Mouse (Mus musculus) liver, embryonic 11.5 days (tissue): ENCODE results near the gene Lrrc51. TPM values are rescaled to one million over a fixed set of nuclear protein-coding genes. Genes with fewer than 3 reads are reported as not detected.
"Not testable (repeated sequence)": the region's sequence is repeated elsewhere in the genome, so short reads cannot be mapped to it uniquely, and the experiment has no call there.

Experiments
- ATAC-seq: fragments of 200-750 bp; cut with Nextera tagmentation; replicated peaks from 2 replicates; pipeline ENCODE4 v1.8.0; 2017; ENCODE audit warnings: moderate number of reproducible peaks, mild to moderate bottlenecking, moderate TSS enrichment, moderate library complexity; ENCODE audit not compliant: low FRiP score
- DNase-seq: peaks from one replicate; pipeline ENCODE4 v3.0.0-alpha.2; 2017; ENCODE audit warnings: low spot score
- H3K27ac ChIP-seq: fragments of 300-500 bp; sonication (generic); 2 replicates; pipeline ENCODE4 v1.5.1; 2014; ENCODE audit warnings: mild to moderate bottlenecking, low read depth, low read length, control low read depth
- H3K27me3 ChIP-seq: fragments of 300-500 bp; sonication (generic); replicated peaks from 2 replicates; pipeline ENCODE4 v1.6.1; 2014; ENCODE audit warnings: low read length, mixed read lengths; ENCODE audit not compliant: control insufficient read depth, insufficient read depth
- H3K36me3 ChIP-seq: fragments of 300-500 bp; sonication (generic); 2 replicates; pipeline ENCODE4 v1.6.1; 2014; ENCODE audit warnings: mild to moderate bottlenecking, low read length, moderate library complexity, mixed read lengths; ENCODE audit not compliant: control insufficient read depth, insufficient read depth
- H3K4me1 ChIP-seq: fragments of 300-500 bp; sonication (generic); replicated peaks from 2 replicates; pipeline ENCODE4 v1.6.1; 2014; ENCODE audit warnings: low read length, mixed read lengths; ENCODE audit not compliant: control insufficient read depth, insufficient read depth
- H3K4me2 ChIP-seq: fragments of 300-500 bp; sonication (generic); 2 replicates; pipeline ENCODE4 v1.6.1; 2014; ENCODE audit warnings: mild to moderate bottlenecking, control low read depth, moderate library complexity
- H3K4me3 ChIP-seq: fragments of 300-500 bp; sonication (generic); 2 replicates; pipeline ENCODE4 v1.5.1; 2014; ENCODE audit warnings: low read depth, low read length, control low read depth
- H3K9ac ChIP-seq: fragments of 300-500 bp; sonication (generic); 2 replicates; pipeline ENCODE4 v1.6.1; 2014; ENCODE audit warnings: low read depth, low read length, control low read depth
- H3K9me3 ChIP-seq: fragments of 300-500 bp; sonication (generic); 2 replicates; pipeline ENCODE4 v1.6.1; 2016; ENCODE audit warnings: low read length, inconsistent platforms, mixed read lengths; ENCODE audit not compliant: control insufficient read depth
- WGBS: fragments of 180-500 bp; shearing (Covaris S2); extraction: QIAGEN DNeasy Blood & Tissue Kit; methylation state at CpG from one replicate; pipeline ENCODE4 v1.1.7; 2014; 5-methylcytosine and 5-hydroxymethylcytosine counted together
- polyA plus RNA-seq: library from polyadenylated mRNA; unstranded; fragments of >200 nt; fragmentation: Nextera tagmentation; extraction: Ambion mirVana; gene quantifications from 2 replicates; pipeline ENCODE4 v1.2.1, GENCODE M21; 2014

Lrrc51 gene
- polyA plus RNA-seq, 1 experiment from 2014 or later = 5.5 TPM

- H3K27me3 ChIP-seq = no peaks in the 10 kb centered on the region
- ATAC-seq (no peak), DNase-seq (no peak)
- H3K4me2 ChIP-seq = peak overlapping the region; percentile 79; the same call in 1 of the 2 replicates
- peaks cover 9% of the 10 kb centered on the region for H3K4me1 ChIP-seq
- H3K4me3 ChIP-seq = no peak overlapping the region
- WGBS = 86% methylated on average over 4 of the region's 4 CpGs
- H3K27ac ChIP-seq = no peak overlapping the region
- H3K9ac ChIP-seq = no peak overlapping the region
- H3K9me3 ChIP-seq = no peaks in the 10 kb centered on the region
- peaks cover 5% of the 10 kb centered on the region; the same call in 1 of the 2 replicates for H3K36me3 ChIP-seq
These were observed 2.3 kb upstream of the Lrrc51 start for GRCm38 (mm10) chr7:101935957-101936356.

DNA sequence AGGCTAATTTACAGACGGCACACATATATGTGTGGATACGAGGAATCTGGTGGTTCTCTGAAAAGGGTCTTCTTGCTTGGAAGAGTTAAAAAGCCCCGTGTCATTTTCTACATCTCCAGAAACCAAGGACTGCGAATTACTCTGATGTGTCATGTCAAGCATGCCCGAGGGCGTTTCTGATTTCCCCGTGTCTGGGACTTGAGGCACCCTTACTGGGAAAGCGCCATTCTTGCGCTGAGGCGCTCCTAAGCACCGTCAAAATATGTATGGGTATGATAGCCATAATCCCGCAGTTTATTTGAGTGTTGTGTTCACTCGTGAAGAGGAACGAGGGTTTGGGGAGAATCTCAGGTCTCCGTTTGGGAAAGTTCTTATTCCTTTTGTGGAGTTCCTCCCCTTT lies 395 bp downstream of the Lrrc51 start:
- no peaks in the 10 kb centered on the region for H3K9me3 ChIP-seq
- ATAC-seq = peak; percentile 46
- H3K4me2 ChIP-seq = peak overlapping the region; percentile 87
- 4% methylated on average over 15 of the region's 15 CpGs for WGBS
- peaks cover 9% of the 10 kb centered on the region for H3K4me1 ChIP-seq
- DNase-seq = no peak
- H3K36me3 ChIP-seq = no peaks in the 10 kb centered on the region
- H3K27ac ChIP-seq = peak overlapping the region; percentile 80
- peak overlapping the region; percentile 73 for H3K9ac ChIP-seq
- peak overlapping the region; percentile 88 for H3K4me3 ChIP-seq
- no peaks in the 10 kb centered on the region for H3K27me3 ChIP-seq

DNA sequence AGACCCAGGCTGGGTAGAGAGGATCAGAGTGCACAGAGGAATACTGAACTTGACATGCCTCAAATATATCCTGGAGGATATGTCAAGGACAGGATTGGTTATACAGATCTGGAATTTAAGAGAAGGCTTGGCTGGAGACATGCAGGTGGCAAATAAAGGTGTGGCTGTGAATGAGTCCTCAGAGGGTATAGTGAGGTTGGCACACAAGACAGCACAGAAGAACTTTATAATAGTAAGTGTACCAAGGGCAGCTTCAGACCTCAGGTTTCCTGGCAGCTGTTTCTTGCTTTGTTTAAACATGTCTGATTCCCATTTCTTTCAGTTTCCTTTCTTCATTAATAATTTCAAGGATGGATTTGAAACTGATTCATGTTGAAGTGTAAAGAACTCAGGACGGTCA lies 1.1 kb downstream of the Lrrc51 start:
- H3K36me3 ChIP-seq = no peaks in the 10 kb centered on the region
- ATAC-seq = no peak
- peaks cover 9% of the 10 kb centered on the region for H3K4me1 ChIP-seq
- H3K9ac ChIP-seq = 0 out of 2 replicates have a peak overlapping the region, but pooled peaks have one; percentile 2
- H3K4me3 ChIP-seq = peak overlapping the region; percentile 88
- no peaks in the 10 kb centered on the region for H3K9me3 ChIP-seq
- 90% methylated on average over 1 of the region's 1 CpGs for WGBS
- H3K27me3 ChIP-seq = no peaks in the 10 kb centered on the region
- H3K4me2 ChIP-seq = peak overlapping the region; percentile 87
- H3K27ac ChIP-seq = no peak overlapping the region
- DNase-seq = no peak

DNA sequence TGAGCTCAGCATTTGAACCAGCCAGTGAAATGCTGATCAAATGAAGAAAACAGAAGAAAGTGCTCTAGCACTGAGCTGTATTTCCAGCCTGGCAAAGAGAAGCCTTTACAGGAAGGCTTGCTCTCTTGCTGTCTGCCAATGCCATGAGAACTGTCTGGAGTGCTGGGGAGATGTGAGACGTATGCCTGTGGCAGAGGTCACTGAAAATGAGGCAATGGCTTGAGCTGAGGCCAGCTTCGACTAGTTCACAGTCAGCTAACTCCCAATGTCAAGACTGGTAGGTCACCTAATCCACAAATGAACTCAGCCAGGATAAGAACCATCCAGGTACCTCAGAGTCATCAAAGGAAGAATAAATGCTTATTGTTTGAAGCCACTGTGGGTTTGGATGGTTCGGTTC lies 5.6 kb downstream of the Lrrc51 start:
- no peaks in the 10 kb centered on the region for H3K27me3 ChIP-seq
- H3K9me3 ChIP-seq = no peaks in the 10 kb centered on the region
- H3K27ac ChIP-seq = no peak overlapping the region
- H3K4me3 ChIP-seq = no peak overlapping the region
- no peak overlapping the region for H3K9ac ChIP-seq
- DNase-seq = no peak
- H3K36me3 ChIP-seq = no peaks in the 10 kb centered on the region
- no peak for ATAC-seq
- 88% methylated on average over 3 of the region's 3 CpGs for WGBS
- H3K4me1 ChIP-seq = peaks cover 4% of the 10 kb centered on the region; the same call in 1 of the 2 replicates
- no peak overlapping the region for H3K4me2 ChIP-seq

DNA sequence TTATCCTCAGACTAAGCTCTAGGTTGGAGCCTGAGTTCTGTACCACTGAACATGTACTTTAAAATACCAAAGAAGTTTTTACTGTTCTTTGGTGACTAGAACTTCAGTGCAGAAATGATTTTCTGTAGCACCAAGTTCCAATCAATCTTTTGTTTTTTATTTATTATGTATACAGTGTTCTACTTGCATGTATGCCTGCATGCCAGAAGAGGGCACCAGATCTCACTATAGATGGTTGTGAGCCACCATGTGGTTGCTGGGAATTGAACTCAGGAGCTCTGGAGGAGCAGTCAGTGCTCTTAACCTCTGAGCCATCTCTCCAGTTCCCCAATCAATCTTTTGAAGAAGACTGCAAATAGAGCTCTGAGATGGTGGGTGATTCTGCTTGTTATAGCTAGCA lies 7.8 kb downstream of the Lrrc51 start:
- not testable (repeated sequence) for H3K9ac ChIP-seq, H3K9me3 ChIP-seq, H3K4me2 ChIP-seq, H3K27me3 ChIP-seq, H3K4me3 ChIP-seq, H3K36me3 ChIP-seq, H3K27ac ChIP-seq, ATAC-seq, DNase-seq, H3K4me1 ChIP-seq

GRCm38 (mm10) chr7:101918071-101918470 lies 15.6 kb downstream of the Lrrc51 start:
- ATAC-seq (peak; percentile 71), DNase-seq (peak; percentile 54)
- no peak overlapping the region for H3K4me3 ChIP-seq
- H3K27ac ChIP-seq = no peak overlapping the region
- peaks cover 3% of the 10 kb centered on the region; the same call in 1 of the 2 replicates for H3K36me3 ChIP-seq
- H3K9ac ChIP-seq = no peak overlapping the region
- H3K4me1 ChIP-seq = no peaks in the 10 kb centered on the region
- no peaks in the 10 kb centered on the region for H3K9me3 ChIP-seq
- no peaks in the 10 kb centered on the region for H3K27me3 ChIP-seq
- 10% methylated on average over 1 of the region's 1 CpGs for WGBS
- no peak overlapping the region for H3K4me2 ChIP-seq

- no peaks in the 10 kb centered on the region for H3K27me3 ChIP-seq
- H3K36me3 ChIP-seq = peaks cover 17% of the 10 kb centered on the region
- no peaks in the 10 kb centered on the region for H3K9me3 ChIP-seq
- whole genome bisulfite sequencing = 75% methylated on average over 3 of the region's 3 CpGs
- DNase-seq (no peak), ATAC-seq (no peak)
- peaks cover 7% of the 10 kb centered on the region for H3K4me1 ChIP-seq
- H3K9ac ChIP-seq = no peak overlapping the region
- H3K4me3 ChIP-seq = no peak overlapping the region
- H3K4me2 ChIP-seq = no peak overlapping the region
- no peak overlapping the region for H3K27ac ChIP-seq
These were observed 21.7 kb downstream of the Lrrc51 start for GRCm38 (mm10) chr7:101911982-101912381.

DNA sequence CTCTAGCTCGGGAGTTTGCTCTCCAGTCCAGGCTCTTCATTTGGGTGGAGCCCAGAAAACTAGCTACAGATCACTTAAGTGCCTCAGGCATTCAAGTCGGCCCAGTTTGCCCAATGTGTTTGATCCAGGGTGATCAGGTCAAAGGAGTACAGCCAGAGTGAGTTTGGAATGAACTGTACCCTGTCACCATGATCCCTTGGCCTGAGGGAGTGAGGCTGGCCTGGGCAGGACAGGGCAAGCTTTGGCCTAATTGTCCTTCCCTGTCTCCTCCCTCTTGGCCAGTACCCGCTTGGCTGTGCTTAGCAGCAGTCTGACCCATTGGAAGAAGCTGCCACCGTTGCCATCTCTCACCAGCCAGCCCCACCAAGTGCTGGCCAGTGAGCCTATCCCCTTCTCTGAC lies 23.6 kb downstream of the Lrrc51 start:
- DNase-seq (no peak), ATAC-seq (no peak)
- Histone ChIP-seq H3K4me3 (no peak overlapping the region), H3K4me2 (no peak overlapping the region), H3K36me3 (peaks cover 17% of the 10 kb centered on the region), H3K4me1 (peaks cover 13% of the 10 kb centered on the region), H3K9ac (no peak overlapping the region), H3K27ac (no peak overlapping the region), H3K27me3 (no peaks in the 10 kb centered on the region), H3K9me3 (no peaks in the 10 kb centered on the region)
- WGBS = 84% methylated on average over 4 of the region's 4 CpGs

DNA sequence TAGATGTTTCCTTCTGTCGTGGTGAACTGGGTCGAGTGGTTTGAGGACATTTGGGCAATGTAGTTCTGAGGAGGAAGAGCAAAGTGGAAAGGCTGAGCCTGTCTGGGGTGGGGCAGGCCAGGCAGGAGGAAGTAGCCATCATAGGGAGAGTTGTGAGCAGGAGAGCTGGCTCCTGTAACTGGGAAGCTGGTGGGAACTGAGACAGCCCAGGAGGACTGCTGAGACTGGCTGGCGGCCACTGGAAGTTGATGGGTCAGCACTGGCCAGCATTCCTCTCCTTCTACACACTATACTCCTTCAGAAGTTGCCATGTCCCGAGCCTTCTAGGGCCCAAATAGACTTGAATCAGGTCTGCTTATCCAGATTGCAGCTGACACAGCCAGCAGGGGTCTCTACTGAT lies 25.3 kb downstream of the Lrrc51 start:
- Histone ChIP-seq H3K36me3 (peaks cover 17% of the 10 kb centered on the region), H3K4me3 (no peak overlapping the region), H3K27me3 (no peaks in the 10 kb centered on the region), H3K27ac (no peak overlapping the region), H3K9me3 (no peaks in the 10 kb centered on the region), H3K4me2 (peak overlapping the region; percentile 19; the same call in 1 of the 2 replicates), H3K9ac (peak overlapping the region; percentile 1; the same call in 1 of the 2 replicates), H3K4me1 (peaks cover 13% of the 10 kb centered on the region)
- WGBS = 57% methylated on average over 4 of the region's 4 CpGs
- DNase-seq (no peak), ATAC-seq (no peak)
